Mouse (Mus musculus) lung, embryonic 16.5 days (tissue): ENCODE measurements around the gene Prg3. TPM values are rescaled to one million over a fixed set of nuclear protein-coding genes. Genes with fewer than 3 reads are reported as not detected.

Source experiments
- ATAC-seq: fragments of 200-750 bp; cut with Nextera tagmentation; 2 replicates; pipeline ENCODE4 v1.8.0; 2017; ENCODE audit warnings: low read depth, mild to moderate bottlenecking, moderate library complexity
- H3K27ac ChIP-seq: fragments of 300-500 bp; sonication (generic); 2 replicates; pipeline ENCODE4 v1.5.1; 2014; ENCODE audit warnings: mild to moderate bottlenecking, control low read depth, low read length
- H3K27me3 ChIP-seq: fragments of 300-500 bp; sonication (generic); 2 replicates; pipeline ENCODE4 v1.6.1; 2014; ENCODE audit warnings: low read depth, low read length, mixed read lengths; ENCODE audit not compliant: control insufficient read depth, insufficient read depth
- H3K36me3 ChIP-seq: fragments of 300-500 bp; sonication (generic); 2 replicates; pipeline ENCODE4 v1.6.1; 2014; ENCODE audit warnings: low read length; ENCODE audit not compliant: control insufficient read depth, insufficient read depth
- H3K4me1 ChIP-seq: fragments of 300-500 bp; sonication (generic); replicated peaks from 2 replicates; pipeline ENCODE4 v1.6.1; 2014; ENCODE audit warnings: low read length, mixed read lengths; ENCODE audit not compliant: control insufficient read depth, insufficient read depth
- H3K4me2 ChIP-seq: fragments of 300-500 bp; sonication (generic); 2 replicates; pipeline ENCODE4 v1.6.1; 2014; ENCODE audit warnings: low read depth, low read length, control low read depth
- H3K4me3 ChIP-seq: fragments of 300-500 bp; sonication (generic); 2 replicates; pipeline ENCODE4 v1.5.1; 2014; ENCODE audit warnings: mild to moderate bottlenecking, low read length, control low read depth
- H3K9ac ChIP-seq: fragments of 300-500 bp; sonication (generic); 2 replicates; pipeline ENCODE4 v1.6.1; 2014; ENCODE audit warnings: low read length, control low read depth
- H3K9me3 ChIP-seq: fragments of 300-500 bp; sonication (generic); 2 replicates; pipeline ENCODE4 v1.6.1; 2016; ENCODE audit warnings: low read length; ENCODE audit not compliant: control insufficient read depth
- WGBS: fragments of 180-500 bp; shearing (Covaris S2); extraction: QIAGEN DNeasy Blood & Tissue Kit; methylation state at CpG from one replicate; pipeline ENCODE4 v1.1.7; 2014; 5-methylcytosine and 5-hydroxymethylcytosine counted together
- polyA plus RNA-seq: library from polyadenylated mRNA; unstranded; fragments of >200 nt; fragmentation: Nextera tagmentation; extraction: Ambion mirVana; gene quantifications from 2 replicates; pipeline ENCODE4 v1.2.1, GENCODE M21; 2015

Gene Prg3
- polyA plus RNA-seq, 1 experiment from 2014 or later: not detected

DNA sequence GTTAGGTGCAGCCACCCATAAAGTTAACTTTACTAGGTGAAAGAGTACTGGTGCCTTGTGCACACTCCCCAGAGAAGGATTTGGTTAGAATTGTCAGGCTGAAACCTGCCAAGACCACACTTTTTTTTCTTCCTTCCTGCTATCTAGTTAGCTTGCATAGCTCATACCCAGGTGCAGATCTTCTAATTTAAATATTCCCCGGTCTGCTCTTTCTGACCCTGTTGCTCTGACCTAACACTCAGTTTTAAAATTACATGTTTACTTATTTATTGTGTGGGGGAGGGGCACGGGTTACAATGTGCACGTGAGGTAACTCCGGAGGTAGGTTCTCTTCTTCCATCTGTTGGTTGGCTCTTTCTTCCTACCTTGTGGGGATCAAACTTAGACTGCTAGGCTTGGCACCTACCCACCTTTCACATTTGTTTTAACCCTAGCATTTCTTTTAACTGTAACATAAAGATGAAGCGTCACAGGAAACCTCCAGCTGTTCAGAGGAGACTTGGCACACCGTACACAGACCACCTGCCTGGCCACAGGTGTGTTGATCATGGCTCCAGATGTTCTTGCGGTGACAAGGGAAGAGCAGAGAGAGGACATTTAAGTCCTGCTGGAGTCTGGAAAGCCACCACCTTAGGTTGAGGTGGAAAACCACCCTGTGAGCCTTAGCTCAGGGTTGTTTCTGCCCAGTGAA is 23.8 kb upstream of the Prg3 start:
- H3K4me1 ChIP-seq: no peaks in the 10 kb centered on the region
- no peak for ATAC-seq
- H3K36me3 ChIP-seq: no peaks in the 10 kb centered on the region; the same call in 1 of the 2 replicates
- H3K4me3 ChIP-seq: no peak overlapping the region
- H3K27ac ChIP-seq: no peak overlapping the region
- H3K9ac ChIP-seq: no peak overlapping the region
- 84% methylated on average over 7 of the region's 7 CpGs for whole genome bisulfite sequencing
- H3K27me3 ChIP-seq: no peaks in the 10 kb centered on the region
- H3K9me3 ChIP-seq: no peaks in the 10 kb centered on the region
- H3K4me2 ChIP-seq: no peak overlapping the region

GRCm38 (mm10) chr2:84967318-84967991 is 20.6 kb upstream of the Prg3 start:
- H3K9ac ChIP-seq: no peak overlapping the region
- 83% methylated on average over 5 of the region's 5 CpGs for WGBS
- H3K4me2 ChIP-seq: no peak overlapping the region
- no peaks in the 10 kb centered on the region for H3K36me3 ChIP-seq
- H3K4me3 ChIP-seq: no peak overlapping the region
- H3K27me3 ChIP-seq: no peaks in the 10 kb centered on the region
- H3K4me1 ChIP-seq: no peaks in the 10 kb centered on the region
- H3K27ac ChIP-seq: no peak overlapping the region
- no peak for ATAC-seq
- no peaks in the 10 kb centered on the region for H3K9me3 ChIP-seq

- no peak for ATAC-seq
- H3K4me2 ChIP-seq: no peak overlapping the region
- WGBS: 85% methylated on average over 2 of the region's 2 CpGs
These were observed 12.4 kb upstream of the Prg3 start for GRCm38 (mm10) chr2:84975580-84975979.

GRCm38 (mm10) chr2:84980188-84980587 is 7.8 kb upstream of the Prg3 start, which contains the start of gene Prg2:
Prg2 (plus strand) TSS chr2:84980461.
- Histone ChIP-seq H3K27ac (no peak within 1 kb of the TSS), H3K4me2 (no peak within 1 kb of the TSS), H3K9ac (no peak within 1 kb of the TSS), H3K4me1 (no peaks in the 10 kb centered on the region), H3K27me3 (no peaks in the 10 kb centered on the region), H3K9me3 (no peaks in the 10 kb centered on the region), H3K4me3 (no peak within 1 kb of the TSS), H3K36me3 (no peaks in the 10 kb centered on the region)
- no peak for ATAC-seq
- WGBS: 39% methylated on average over 1 of the region's 1 CpGs

More at GRCm38 (mm10) chr2:84975580-84975979, 12.4 kb upstream of the Prg3 start:
- Histone ChIP-seq H3K9ac (no peak overlapping the region), H3K9me3 (no peaks in the 10 kb centered on the region), H3K27me3 (no peaks in the 10 kb centered on the region), H3K27ac (no peak overlapping the region), H3K36me3 (no peaks in the 10 kb centered on the region), H3K4me1 (no peaks in the 10 kb centered on the region), H3K4me3 (no peak overlapping the region)

GRCm38 (mm10) chr2:84996376-84996775 is 8.4 kb downstream of the Prg3 start:
- ATAC-seq: no peak
- WGBS: 88% methylated on average over 2 of the region's 2 CpGs
- Histone ChIP-seq H3K9ac (no peak overlapping the region), H3K4me2 (no peak overlapping the region), H3K27me3 (no peaks in the 10 kb centered on the region), H3K4me3 (no peak overlapping the region), H3K36me3 (no peaks in the 10 kb centered on the region), H3K9me3 (no peaks in the 10 kb centered on the region), H3K27ac (no peak overlapping the region), H3K4me1 (0 out of 2 replicates have a peak, but pooled peaks cover 2% of the 10 kb centered on the region)

DNA sequence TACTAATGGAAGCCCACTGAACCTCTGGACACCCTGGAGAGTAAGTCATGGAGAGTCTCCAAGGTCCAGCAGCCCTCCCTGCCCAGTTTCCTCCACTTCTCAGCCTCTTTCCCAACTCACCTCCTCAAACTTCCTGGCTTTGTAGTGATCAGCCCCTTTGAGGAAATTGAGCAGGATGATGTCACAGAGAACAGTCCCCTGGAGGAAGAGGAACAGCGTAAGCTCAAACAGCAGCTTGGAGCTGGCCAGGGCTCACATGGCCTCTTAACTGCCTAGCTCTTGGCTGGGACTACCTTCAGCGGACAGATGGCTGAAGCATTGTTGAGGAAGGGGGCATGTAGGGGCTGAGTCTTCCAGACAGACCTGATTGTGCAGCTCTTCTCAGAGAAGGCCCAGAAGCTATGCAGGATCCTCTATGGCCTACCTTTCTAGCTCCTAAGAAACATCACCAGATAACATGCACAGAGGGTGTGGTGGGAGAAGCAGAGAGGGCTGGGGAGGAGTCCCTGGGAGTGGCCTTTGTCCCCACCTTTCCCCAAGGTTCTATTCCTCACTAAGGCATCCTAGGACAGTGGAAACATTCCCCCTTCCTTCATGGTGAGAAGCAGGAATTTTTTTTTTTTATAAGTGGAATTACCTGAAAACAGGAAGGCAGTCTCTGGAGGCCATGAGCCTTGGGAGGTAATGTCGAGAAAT is 11.6 kb downstream of the Prg3 start:
- ATAC-seq: peak; percentile 58
- Histone ChIP-seq H3K4me1 (peaks cover 2% of the 10 kb centered on the region; the same call in 1 of the 2 replicates), H3K36me3 (no peaks in the 10 kb centered on the region), H3K4me2 (no peak overlapping the region), H3K4me3 (no peak overlapping the region), H3K27me3 (no peaks in the 10 kb centered on the region), H3K9me3 (no peaks in the 10 kb centered on the region), H3K9ac (no peak overlapping the region), H3K27ac (peak overlapping the region; percentile 58)
- WGBS: 51% methylated on average over 3 of the region's 3 CpGs

DNA sequence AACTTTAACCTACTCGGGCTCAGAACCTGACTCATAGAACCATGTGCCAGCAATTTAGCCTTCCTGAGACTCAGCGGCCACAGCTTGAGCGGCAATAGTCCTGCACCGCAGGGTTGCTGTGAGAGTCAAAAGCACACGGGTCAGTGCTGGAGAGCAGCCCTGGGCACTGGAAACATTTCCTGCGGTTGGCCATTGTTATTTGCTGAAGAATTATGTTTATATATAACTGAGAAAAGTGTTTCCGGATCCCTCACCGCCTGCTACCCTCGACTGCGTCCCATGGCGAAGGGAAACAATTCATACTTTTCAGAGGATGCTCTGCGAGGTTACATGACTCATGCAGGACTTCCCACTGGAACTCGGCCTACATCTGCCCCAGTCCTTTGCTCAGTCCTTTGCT is 13.5 kb downstream of the Prg3 start:
- H3K27ac ChIP-seq: peak overlapping the region; percentile 73
- 62% methylated on average over 13 of the region's 13 CpGs for WGBS

DNA sequence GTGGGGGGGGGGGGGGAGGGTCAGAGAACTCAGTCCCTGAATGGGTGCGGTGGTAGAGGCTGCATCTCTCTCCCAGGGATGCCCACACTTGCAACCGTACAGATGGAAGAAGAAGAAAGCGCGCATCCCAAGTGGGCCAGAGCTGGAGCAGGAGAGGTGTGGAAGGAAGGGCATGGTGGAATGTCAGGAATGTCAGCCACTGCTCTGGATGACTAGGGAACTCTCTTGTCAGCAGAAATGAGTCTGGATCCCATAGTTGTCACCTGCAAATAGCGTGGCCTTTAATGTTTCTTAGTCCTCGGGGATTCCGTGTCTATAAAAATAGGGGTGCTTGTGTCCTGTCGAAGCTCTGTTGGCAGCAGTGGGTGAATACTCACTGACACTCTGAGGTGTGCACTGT is 14.6 kb downstream of the Prg3 start:
- no peaks in the 10 kb centered on the region for H3K27me3 ChIP-seq
- H3K27ac ChIP-seq: no peak overlapping the region
- no peak overlapping the region for H3K4me3 ChIP-seq
- peaks cover 2% of the 10 kb centered on the region; the same call in 1 of the 2 replicates for H3K4me1 ChIP-seq
- H3K36me3 ChIP-seq: no peaks in the 10 kb centered on the region
- no peak overlapping the region for H3K9ac ChIP-seq
- no peak for ATAC-seq
- no peak overlapping the region for H3K4me2 ChIP-seq
- 48% methylated on average over 8 of the region's 8 CpGs for WGBS
- no peaks in the 10 kb centered on the region for H3K9me3 ChIP-seq

More for the DNA sequence above, 13.5 kb downstream of the Prg3 start:
- no peak overlapping the region for H3K4me2 ChIP-seq
- peak; percentile 72 for ATAC-seq
- H3K9me3 ChIP-seq: no peaks in the 10 kb centered on the region
- peaks cover 2% of the 10 kb centered on the region; the same call in 1 of the 2 replicates for H3K4me1 ChIP-seq
- no peak overlapping the region for H3K9ac ChIP-seq
- no peaks in the 10 kb centered on the region for H3K27me3 ChIP-seq
- no peak overlapping the region for H3K4me3 ChIP-seq
- H3K36me3 ChIP-seq: no peaks in the 10 kb centered on the region

- Histone ChIP-seq H3K27me3 (no peaks in the 10 kb centered on the region), H3K4me3 (no peak overlapping the region), H3K4me1 (peaks cover 2% of the 10 kb centered on the region; the same call in 1 of the 2 replicates), H3K9me3 (no peaks in the 10 kb centered on the region), H3K4me2 (no peak overlapping the region), H3K36me3 (no peaks in the 10 kb centered on the region), H3K27ac (no peak overlapping the region), H3K9ac (no peak overlapping the region)
- WGBS: 80% methylated on average over 4 of the region's 4 CpGs
- no peak for ATAC-seq
These were observed 16.3 kb downstream of the Prg3 start for GRCm38 (mm10) chr2:85004341-85004740.
